Mouse (Mus musculus) hindbrain, postnatal 0 days (tissue): ENCODE data around the gene Gbgt1. TPM values are rescaled to one million over a fixed set of nuclear protein-coding genes. Genes with fewer than 3 reads are reported as not detected.
A peak's percentile ranks its signal among the peaks of the same experiment; 100 is the strongest.

Experiments used
- ATAC-seq: fragments of 200-750 bp; cut with Nextera tagmentation; 2 replicates; pipeline ENCODE4 v1.8.0; 2017; ENCODE audit warnings: mild to moderate bottlenecking, moderate TSS enrichment, moderate library complexity
- DNase-seq: peaks from one replicate; pipeline ENCODE4 v3.0.0-alpha.2; 2015; ENCODE audit warnings: low spot score
- H3K27ac ChIP-seq: fragments of 300-500 bp; sonication (generic); 2 replicates; pipeline ENCODE4 v1.5.1; 2014; ENCODE audit warnings: mild to moderate bottlenecking
- H3K27me3 ChIP-seq: fragments of 300-500 bp; sonication (generic); 2 replicates; pipeline ENCODE4 v1.6.1; 2014; ENCODE audit warnings: low read length, mixed read lengths; ENCODE audit not compliant: insufficient read depth
- H3K36me3 ChIP-seq: fragments of 300-500 bp; sonication (generic); 2 replicates; pipeline ENCODE4 v1.6.1; 2014; ENCODE audit warnings: low read length, mixed read lengths; ENCODE audit not compliant: insufficient read depth
- H3K4me1 ChIP-seq: fragments of 300-500 bp; sonication (generic); 2 replicates; pipeline ENCODE4 v1.6.1; 2014; ENCODE audit warnings: antibody characterized with exemption, low read length, mixed read lengths; ENCODE audit not compliant: insufficient read depth
- H3K4me2 ChIP-seq: fragments of 300-500 bp; sonication (generic); 2 replicates; pipeline ENCODE4 v1.6.1; 2014; ENCODE audit warnings: low read depth, mild to moderate bottlenecking, low read length, moderate library complexity, mixed read lengths
- H3K4me3 ChIP-seq: fragments of 300-500 bp; sonication (generic); 2 replicates; pipeline ENCODE4 v1.5.1; 2014; ENCODE audit warnings: low read length
- H3K9ac ChIP-seq: fragments of 300-500 bp; sonication (generic); replicated peaks from 2 replicates; pipeline ENCODE4 v1.6.1; 2014; ENCODE audit warnings: mild to moderate bottlenecking, low read length, moderate library complexity, mixed read lengths
- H3K9me3 ChIP-seq: fragments of 300-500 bp; sonication (generic); 2 replicates; pipeline ENCODE4 v1.6.1; 2016; ENCODE audit warnings: low read length, mixed read lengths
- CTCF ChIP-seq: IDR thresholded peaks from 2 replicates; pipeline ENCODE4 v1.5.1; 2016; ENCODE audit warnings: antibody characterized with exemption, control low read depth, low read depth
- WGBS: fragments of 180-500 bp; shearing (Covaris S2); extraction: QIAGEN DNeasy Blood & Tissue Kit; methylation state at CpG from one replicate; pipeline ENCODE4 v1.1.7; 2014; 5-methylcytosine and 5-hydroxymethylcytosine counted together
- polyA plus RNA-seq: library from polyadenylated mRNA; unstranded; fragments of >200 nt; fragmentation: Nextera tagmentation; extraction: Ambion mirVana; gene quantifications from 2 replicates; pipeline ENCODE4 v1.2.1, GENCODE M21; 2015
- total RNA-seq: library from RNA; depleted of rRNA; stranded (reverse); fragments of >200 nt; gene quantifications from 2 replicates; pipeline ENCODE4 v1.2.3, GENCODE M21; 2014

Gene Gbgt1
- total and polyA plus RNA-seq, 2 experiments from 2014 or later = 1.7 to 3.7 TPM

- Histone ChIP-seq H3K36me3 (peaks cover 11% of the 10 kb centered on the region), H3K4me2 (0 out of 2 replicates have a peak overlapping the region, but pooled peaks have one; percentile 23), H3K4me1 (peaks cover 61% of the 10 kb centered on the region), H3K9me3 (no peaks in the 10 kb centered on the region), H3K27ac (peak overlapping the region; percentile 86), H3K9ac (peak overlapping the region; percentile 33; the same call in 1 of the 2 replicates), H3K27me3 (no peaks in the 10 kb centered on the region), H3K4me3 (no peak overlapping the region)
- WGBS = 46% methylated on average over 8 of the region's 8 CpGs
- TF ChIP-seq CTCF = no peak
- no peak for ATAC-seq
- no peak for DNase-seq
Measured at GRCm38 (mm10) chr2:28537995-28538816, 41.5 kb downstream of the Gbgt1 start.

DNA sequence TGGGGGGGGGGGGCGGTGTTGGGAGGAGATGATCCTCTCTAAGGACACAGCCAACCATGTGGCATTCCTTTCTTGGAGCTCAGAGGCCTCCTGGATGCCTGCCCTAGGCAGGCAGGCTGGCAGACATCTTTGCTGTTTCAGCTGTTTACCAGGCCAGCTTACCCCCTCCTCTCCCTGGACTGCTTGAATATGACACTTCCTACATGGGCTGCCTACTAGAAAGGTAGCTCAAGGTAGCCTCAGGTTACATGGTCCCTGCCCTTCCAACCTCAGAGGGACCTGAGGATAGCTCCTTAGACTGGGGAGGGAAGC, 42.1 kb downstream of the Gbgt1 start:
- WGBS = 14% methylated on average over 1 of the region's 1 CpGs
- ATAC-seq = peak; percentile 21; the same call in 1 of the 2 replicates
- no peaks in the 10 kb centered on the region for H3K27me3 ChIP-seq

GRCm38 (mm10) chr2:28539206-28539605, 42.5 kb downstream of the Gbgt1 start:
- ATAC-seq (peak; percentile 60), DNase-seq (peak; percentile 80)
- no peak for TF ChIP-seq CTCF
- Histone ChIP-seq H3K4me1 (peaks cover 56% of the 10 kb centered on the region), H3K4me3 (no peak overlapping the region), H3K4me2 (0 out of 2 replicates have a peak overlapping the region, but pooled peaks have one; percentile 23), H3K27ac (peak overlapping the region; percentile 86), H3K36me3 (peaks cover 21% of the 10 kb centered on the region), H3K9ac (peak overlapping the region; percentile 33; the same call in 1 of the 2 replicates), H3K27me3 (no peaks in the 10 kb centered on the region), H3K9me3 (no peaks in the 10 kb centered on the region)
- 18% methylated on average over 7 of the region's 7 CpGs for WGBS

More for the DNA sequence above, 42.1 kb downstream of the Gbgt1 start:
- peak overlapping the region; percentile 33; the same call in 1 of the 2 replicates for H3K9ac ChIP-seq
- H3K27ac ChIP-seq = peak overlapping the region; percentile 86
- H3K4me3 ChIP-seq = no peak overlapping the region
- no peak for TF ChIP-seq CTCF
- peaks cover 17% of the 10 kb centered on the region for H3K36me3 ChIP-seq
- 0 out of 2 replicates have a peak overlapping the region, but pooled peaks have one; percentile 23 for H3K4me2 ChIP-seq
- peak; percentile 65 for DNase-seq
- H3K4me1 ChIP-seq = peaks cover 61% of the 10 kb centered on the region
- H3K9me3 ChIP-seq = no peaks in the 10 kb centered on the region

GRCm38 (mm10) chr2:28539949-28540348, 43.3 kb downstream of the Gbgt1 start:
- H3K27ac ChIP-seq = peak overlapping the region; percentile 86
- TF ChIP-seq CTCF = no peak
- no peak overlapping the region for H3K4me3 ChIP-seq
- H3K9me3 ChIP-seq = no peaks in the 10 kb centered on the region
- H3K4me2 ChIP-seq = no peak overlapping the region
- H3K9ac ChIP-seq = peak overlapping the region; percentile 6; the same call in 1 of the 2 replicates
- no peak for ATAC-seq
- peaks cover 28% of the 10 kb centered on the region for H3K36me3 ChIP-seq
- no peak for DNase-seq
- no peaks in the 10 kb centered on the region for H3K27me3 ChIP-seq
- peaks cover 49% of the 10 kb centered on the region for H3K4me1 ChIP-seq
- WGBS = 53% methylated on average over 2 of the region's 2 CpGs

DNA sequence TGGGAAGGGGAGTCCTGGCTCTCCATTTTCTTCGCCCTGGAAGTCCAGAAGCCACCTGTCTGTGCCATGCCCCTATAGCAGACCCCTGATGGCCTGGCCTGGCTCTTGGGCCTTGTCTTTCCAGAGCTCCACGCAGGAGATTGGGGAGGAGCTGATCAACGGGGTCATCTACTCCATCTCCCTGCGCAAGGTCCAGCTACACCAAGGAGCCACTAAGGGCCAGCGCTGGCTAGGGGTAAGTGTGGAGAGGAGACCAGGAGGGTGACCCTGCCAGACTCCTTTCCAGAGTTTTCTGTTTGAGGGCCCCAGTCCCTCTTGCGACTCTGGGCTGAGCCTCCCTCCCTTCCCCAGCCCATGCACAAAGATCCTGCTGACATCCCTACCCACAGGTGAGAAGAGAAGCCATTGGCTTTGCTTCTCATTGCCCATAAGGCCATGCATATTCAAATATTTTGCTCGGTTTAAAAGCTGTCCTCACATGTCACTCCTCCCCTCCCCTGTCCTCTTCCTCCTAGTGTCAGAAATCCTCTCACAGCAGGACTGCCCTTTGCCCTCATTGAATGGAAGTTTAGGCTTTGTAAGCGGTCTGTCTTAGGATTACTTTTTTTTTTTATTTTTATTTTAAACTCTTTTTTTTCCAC, 44.0 kb downstream of the Gbgt1 start:
- Histone ChIP-seq H3K27me3 (no peaks in the 10 kb centered on the region), H3K9me3 (no peaks in the 10 kb centered on the region), H3K4me3 (no peak overlapping the region), H3K4me1 (peaks cover 42% of the 10 kb centered on the region), H3K4me2 (no peak overlapping the region), H3K9ac (no peak overlapping the region), H3K27ac (0 out of 2 replicates have a peak overlapping the region, but pooled peaks have one; percentile 86), H3K36me3 (peaks cover 35% of the 10 kb centered on the region)
- 74% methylated on average over 8 of the region's 8 CpGs for WGBS
- DNase-seq = no peak
- no peak for ATAC-seq
- no peak for TF ChIP-seq CTCF

- Histone ChIP-seq H3K9me3 (no peaks in the 10 kb centered on the region), H3K4me3 (no peak overlapping the region), H3K27ac (peak overlapping the region; percentile 41; the same call in 1 of the 2 replicates), H3K27me3 (no peaks in the 10 kb centered on the region), H3K36me3 (peaks cover 55% of the 10 kb centered on the region), H3K4me2 (no peak overlapping the region), H3K9ac (no peak overlapping the region), H3K4me1 (peaks cover 17% of the 10 kb centered on the region)
- TF ChIP-seq CTCF = no peak
- ATAC-seq = no peak
- peak; percentile 51 for DNase-seq
- WGBS = 67% methylated on average over 8 of the region's 8 CpGs
Measured at GRCm38 (mm10) chr2:28543894-28544293, 47.2 kb downstream of the Gbgt1 start.
